Mouse (Mus musculus): Measurements from ENCODE around the gene Thada.

Thada gene

DNA sequence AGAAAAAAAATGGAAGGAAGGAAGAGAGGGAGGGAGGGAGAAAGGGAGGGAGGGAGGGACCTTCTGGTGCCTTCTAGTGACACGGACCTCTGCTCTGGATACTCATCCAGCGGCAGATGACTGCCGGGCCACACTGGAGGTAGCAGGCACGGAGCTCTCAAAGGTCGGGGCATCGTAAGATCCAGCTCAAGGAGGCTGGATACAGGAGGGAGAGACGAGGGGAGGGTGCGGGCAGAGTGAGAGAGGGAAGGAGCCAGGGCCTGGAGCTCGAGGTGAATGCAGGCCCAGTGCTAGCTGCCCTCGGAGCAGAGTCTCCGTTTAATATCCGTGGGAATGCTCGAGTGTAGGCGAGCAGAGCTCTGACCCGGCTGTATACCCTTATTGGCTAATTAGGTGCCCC lies 307.1 kb downstream of the Thada start:
- DNase-seq (ENCODE audit: low spot score): no peak

- DNase-seq (ENCODE audit: low spot score): no peak
Observed at GRCm38 (mm10) chr17:84158461-84158795, 307.6 kb downstream of the Thada start.

GRCm38 (mm10) chr17:84157743-84158460 lies 308.1 kb downstream of the Thada start:
- no peak for DNase-seq (ENCODE audit: low spot score)

DNA sequence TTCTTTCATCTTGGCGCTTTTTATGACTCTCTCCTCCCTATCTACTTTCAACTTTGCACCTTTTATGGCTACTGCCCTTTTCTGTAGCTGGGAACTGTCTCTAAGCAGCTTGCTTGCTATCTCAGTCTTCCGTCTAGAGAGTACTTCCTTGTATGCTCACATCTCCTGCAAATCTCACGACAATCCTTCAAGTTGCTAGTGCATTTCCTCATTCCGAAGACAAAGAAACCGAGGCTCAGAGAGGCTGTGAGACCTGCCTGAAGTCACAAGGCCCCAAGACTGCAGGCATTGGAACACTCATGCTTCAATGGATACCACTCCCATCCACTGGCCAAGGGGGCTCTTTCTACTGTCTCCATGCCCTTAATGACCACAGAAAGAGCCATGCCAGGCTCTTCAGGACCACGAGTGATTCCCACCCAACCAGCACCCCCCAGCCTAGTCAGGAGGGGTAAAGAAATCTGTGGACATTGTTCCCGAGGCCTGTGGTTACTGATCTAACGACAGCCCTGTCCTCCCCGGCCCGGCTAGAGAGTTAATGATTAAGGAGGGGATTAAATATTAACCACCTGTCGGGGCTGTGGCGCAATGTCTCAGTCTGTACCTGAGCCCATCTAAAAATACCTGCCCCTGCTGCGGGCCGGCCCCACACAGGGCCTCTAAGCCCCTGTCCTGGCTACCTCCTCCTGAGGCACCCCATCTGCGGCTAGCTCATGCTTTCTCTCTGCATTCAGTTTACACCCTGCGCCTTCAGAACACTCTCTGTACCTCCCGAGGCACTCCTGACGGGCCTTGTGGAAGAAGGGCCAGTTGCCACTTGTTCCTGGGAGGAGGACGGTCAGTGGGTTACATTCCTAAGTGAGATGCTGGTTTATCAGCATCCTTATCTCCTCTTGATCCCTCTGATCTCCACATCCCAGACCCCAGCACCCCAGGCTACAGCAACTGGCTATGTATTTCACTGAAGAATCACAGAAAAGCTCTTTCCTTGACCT lies 309.0 kb downstream of the Thada start:
- DNase-seq (ENCODE audit: low spot score): no peak

- DNase-seq (ENCODE audit: low spot score): no peak
Observed at GRCm38 (mm10) chr17:84156227-84156573, 309.8 kb downstream of the Thada start.

GRCm38 (mm10) chr17:84155516-84156226 lies 310.3 kb downstream of the Thada start:
- no peak for DNase-seq (ENCODE audit: low spot score)

GRCm38 (mm10) chr17:84155029-84155338 lies 311.0 kb downstream of the Thada start:
- DNase-seq (ENCODE audit: low spot score): no peak

- DNase-seq (ENCODE audit: low spot score): no peak
Observed at GRCm38 (mm10) chr17:84154302-84155028, 311.5 kb downstream of the Thada start.

DNA sequence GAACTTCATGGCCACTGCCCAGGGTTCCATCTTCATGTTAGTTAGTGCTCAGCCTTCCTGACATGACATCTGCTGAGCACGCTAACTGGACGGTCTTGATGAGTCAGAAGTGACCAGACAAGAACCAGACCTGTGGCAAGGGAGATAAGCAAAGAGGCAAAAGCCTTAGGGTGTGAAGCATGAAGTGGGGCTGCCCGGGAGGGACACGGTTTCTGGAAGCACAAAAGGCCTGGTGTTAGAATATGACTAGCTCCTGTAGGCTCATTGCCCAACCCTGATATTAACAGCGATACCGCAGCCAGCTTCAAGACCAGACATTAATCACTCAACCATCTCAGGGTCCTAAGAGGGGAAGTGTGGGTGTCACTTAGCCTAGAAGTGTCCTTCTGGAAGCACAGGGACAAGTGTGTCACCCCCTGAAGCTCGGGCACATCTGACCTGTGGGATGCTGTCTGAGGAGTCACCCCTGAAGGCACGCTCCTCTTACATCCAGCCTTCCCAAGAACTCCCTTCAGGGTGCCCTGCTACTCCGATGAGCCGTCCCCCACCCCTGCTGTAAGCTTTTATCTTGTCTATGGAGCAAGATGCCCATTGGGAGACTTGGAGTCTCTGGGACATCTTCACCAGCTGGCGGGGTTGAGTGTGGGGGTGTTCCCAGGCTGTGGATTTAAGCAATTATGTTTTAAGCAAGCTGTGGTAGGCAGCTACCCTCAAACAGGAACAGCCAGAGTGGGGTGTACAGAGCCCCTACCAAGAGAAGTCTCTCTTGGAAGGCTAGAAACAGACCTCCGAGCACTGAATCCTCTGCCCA lies 312.8 kb downstream of the Thada start:
- no peak for DNase-seq (ENCODE audit: low spot score)

DNA sequence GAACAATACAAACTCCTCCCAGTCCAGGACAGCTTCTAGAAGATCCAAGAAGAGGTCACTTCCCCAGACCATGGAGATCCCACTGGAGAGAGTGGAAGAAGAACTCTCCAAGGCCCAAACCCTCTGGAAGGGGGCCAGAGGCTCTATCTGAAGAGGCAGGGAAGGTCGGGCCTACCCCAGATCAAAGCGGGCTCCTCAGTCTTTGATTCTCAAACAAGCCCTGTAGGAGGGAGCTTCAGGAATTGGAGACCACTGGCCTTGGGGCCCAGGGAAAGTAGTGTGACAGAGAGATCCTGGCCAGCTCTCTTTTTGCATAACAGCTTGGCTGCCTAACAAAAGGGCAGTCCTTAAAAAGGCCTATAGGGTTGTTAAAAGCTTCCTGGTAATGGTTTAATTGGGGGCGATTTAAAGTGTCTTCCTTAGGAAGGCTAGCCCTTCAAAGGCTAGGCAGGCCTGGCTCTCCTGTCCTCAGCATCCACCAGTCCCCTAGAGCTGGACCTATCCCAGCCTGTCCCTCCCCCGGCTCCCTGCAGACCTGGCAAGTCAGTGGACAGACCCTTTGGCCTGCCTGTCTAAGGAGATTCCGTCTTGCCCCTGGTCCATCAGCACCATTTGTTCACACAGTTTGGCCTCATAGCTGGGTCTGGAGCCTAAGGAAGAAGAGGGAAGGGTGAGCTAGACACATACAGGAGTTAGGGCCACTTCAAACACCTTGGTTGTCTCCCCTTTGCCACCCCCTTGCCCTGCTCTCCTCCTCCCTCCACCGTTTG lies 313.6 kb downstream of the Thada start:
- DNase-seq (ENCODE audit: low spot score): no peak

DNA sequence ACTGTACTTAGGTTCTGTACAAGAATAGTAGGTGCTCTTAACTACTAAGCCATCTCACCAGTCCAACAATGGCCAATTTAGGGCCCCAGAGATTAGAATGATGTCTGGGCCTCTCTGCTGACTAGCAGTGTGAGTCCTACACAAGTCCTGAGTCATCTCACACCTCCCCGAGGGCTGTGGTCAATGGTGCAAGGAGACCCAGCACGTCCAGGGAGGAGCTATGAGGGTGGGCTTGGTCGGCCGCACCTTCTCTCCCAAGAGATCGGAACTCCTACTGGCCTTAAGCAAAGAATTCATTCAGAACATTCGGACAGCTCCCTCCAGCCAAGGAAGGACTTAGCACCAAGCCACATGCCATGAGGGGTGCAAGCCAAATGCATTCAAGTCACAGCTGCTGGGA lies 314.7 kb downstream of the Thada start:
- no peak for DNase-seq (ENCODE audit: low spot score)

DNA sequence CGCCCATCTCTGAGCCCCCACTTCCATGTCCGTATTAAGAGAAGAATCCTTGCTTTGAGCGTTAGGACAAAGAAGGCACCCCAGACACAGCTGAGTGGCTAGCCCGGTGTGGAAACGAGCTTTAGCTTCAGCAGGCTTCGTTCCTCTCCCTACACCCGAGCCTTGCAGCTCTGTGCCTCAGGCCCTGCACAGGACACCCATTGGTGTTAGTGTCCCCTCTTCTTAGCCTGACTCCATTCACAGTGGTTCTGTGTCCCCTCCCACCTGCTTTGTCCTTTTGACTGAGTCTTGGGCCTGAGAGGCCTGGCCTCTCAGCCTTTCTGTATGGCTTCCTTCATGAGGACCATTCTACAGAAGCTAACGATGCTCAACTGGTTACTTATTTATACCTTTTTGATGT lies 315.7 kb downstream of the Thada start:
- DNase-seq (ENCODE audit: low spot score): no peak

DNA sequence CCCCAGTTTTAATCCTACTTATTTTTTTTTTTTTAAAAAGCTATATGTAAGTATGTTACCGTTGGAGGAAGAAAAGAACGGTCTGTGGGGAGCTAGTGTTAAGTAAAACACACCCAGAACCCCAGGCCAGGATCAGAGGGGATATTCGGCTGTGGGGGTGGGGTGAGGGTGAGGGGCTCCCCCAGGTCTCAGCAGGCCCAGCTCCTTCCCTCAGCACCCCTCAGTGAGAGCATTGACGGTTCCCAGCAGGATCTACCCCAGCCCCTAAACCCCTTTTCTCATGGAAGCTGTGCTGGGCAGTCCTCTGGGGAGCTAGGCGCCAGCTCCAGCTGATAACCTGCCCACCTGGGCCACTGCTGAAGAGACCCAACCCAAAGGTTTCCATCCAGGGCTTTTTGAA lies 316.4 kb downstream of the Thada start:
- DNase-seq (ENCODE audit: low spot score): no peak

DNA sequence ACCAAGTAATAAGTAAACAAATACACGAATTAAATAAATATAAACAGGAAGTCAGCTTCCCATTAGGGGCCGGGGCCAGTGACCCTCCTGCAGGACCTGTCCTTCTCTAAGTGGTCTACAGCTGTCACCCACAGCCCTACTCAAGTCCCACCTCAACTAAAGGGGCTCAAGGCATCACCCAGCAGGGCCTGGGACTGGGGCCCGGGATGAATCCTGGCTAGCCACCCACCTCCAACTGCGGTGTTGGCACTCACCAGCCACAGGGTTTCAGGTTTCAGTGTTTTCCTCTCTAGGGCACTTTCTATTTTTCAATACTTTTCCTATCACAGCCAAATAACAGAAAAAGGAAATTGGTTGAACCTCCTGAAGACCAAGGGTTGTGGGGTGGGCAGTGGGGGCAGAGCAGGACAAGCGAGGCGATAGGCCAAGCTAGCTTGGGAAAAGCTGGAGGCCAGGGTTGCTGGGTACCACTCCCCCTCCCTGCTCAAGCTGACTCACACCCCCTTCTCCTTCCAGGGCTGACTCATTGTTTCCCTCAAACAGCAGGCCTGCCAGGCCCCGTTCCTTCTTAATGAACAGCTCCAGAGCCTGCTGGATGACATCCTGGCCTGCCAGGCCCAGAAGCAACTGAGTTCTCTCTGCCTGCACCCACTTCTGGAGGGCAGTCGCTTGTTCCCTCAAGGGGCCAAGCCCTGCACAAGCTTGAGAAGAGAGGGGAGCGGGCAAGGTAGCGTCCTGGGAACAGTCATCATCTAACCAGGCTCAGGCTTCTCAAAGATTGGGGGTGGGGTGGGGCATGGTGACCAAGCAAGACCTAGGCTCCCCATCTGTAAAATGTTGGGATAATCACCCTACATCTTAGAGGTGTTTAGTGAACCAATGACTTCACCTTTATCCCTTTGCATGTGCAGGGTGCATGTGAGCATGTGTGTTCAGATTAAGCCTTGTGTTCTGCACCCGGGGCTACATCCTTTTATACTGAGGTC lies 317.2 kb downstream of the Thada start:
- DNase-seq (ENCODE audit: low spot score): no peak

- no peak for DNase-seq (ENCODE audit: low spot score)
Observed at GRCm38 (mm10) chr17:84147183-84148108, 318.6 kb downstream of the Thada start.

DNA sequence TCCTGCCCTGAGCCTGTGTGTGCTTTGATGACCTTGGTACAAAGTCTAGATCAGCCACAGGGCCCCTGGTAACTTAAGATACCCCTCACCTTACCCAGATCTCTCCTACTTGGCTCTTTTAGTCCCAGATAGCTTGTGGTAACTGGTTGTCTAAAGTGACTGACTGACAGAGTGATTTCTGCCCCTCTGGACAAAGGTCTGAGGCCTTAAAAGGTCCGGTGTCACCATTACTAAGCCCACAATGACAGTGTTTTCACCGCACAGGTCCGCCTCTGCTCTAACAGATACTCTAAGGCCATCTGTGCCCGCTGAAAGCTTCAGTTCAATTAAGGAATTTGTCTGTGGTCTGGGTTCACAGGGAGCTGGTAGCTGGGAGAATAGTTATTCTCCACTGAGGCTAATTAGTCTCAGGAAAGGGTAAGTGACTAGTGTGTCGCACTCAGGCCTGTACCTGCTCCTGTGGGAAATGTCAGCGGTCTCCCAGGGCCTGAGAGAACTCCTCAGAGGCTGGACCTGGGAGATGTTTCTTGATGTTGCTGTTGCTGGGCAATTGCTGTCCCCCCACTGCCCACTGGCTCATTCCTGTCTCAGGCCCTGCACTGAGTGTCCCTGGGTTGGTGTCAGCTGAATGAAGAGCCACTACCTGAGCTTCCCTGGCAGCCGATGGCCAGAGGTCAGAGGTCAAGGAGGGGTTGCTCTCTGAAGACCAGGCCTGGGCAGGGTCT lies 319.4 kb downstream of the Thada start:
- no peak for DNase-seq (ENCODE audit: low spot score)

GRCm38 (mm10) chr17:84145826-84146287 lies 320.1 kb downstream of the Thada start:
- DNase-seq (ENCODE audit: low spot score): no peak
